Mouse (Mus musculus) 3134 (cell line): ENCODE measurements around the gene Zfp384.

ENCODE experiments used
- DNase-seq: peaks from one replicate; pipeline ENCODE4 v3.0.0-alpha.2; 2011; ENCODE audit warnings: low spot score; ENCODE audit not compliant: insufficient read length; ENCODE audit errors: extremely low read depth

The Zfp384 gene

GRCm38 (mm10) chr6:125009129-125009180, at the start of gene Zfp384:
Gene Zfp384, plus strand, starts transcription at chr6:125009145.
- no peak for DNase-seq

GRCm38 (mm10) chr6:124959960-124960359, 49.0 kb upstream of the Zfp384 start:
- no peak for DNase-seq

DNA sequence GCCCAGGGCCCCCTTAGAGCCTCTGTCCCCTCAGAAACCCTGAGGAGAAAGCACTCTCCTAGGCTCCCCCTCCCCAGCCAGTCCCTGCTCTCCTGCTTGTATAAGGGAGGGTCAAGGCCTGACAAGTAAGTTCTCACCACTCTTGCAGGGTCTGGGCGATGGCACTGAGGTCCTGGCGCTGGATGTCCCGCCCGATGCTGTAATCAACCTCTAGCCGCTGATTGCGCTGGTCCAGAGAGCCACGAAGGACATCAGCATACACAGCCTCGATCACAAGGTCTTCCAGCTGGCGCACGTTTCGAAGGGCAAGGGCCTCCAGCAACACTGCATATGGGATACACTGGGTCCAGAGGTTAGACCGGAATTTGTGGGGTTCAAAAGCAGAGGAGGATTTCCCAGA, 47.9 kb upstream of the Zfp384 start:
- DNase-seq: no peak

GRCm38 (mm10) chr6:124964638-124965037, 44.3 kb upstream of the Zfp384 start:
- DNase-seq: no peak

GRCm38 (mm10) chr6:124965088-124965719, 43.7 kb upstream of the Zfp384 start, which contains the start of gene Cops7a:
Gene Cops7a, minus strand, starts transcription at chr6:124965538.
- DNase-seq: peak; percentile 95

- DNase-seq: no peak
Observed at GRCm38 (mm10) chr6:124965747-124966146, 43.2 kb upstream of the Zfp384 start.

GRCm38 (mm10) chr6:124966466-124967118, 42.4 kb upstream of the Zfp384 start:
- DNase-seq: peak; percentile 27

GRCm38 (mm10) chr6:124967766-124968165, 41.2 kb upstream of the Zfp384 start:
- peak; percentile 33 for DNase-seq

- DNase-seq: no peak
Observed at GRCm38 (mm10) chr6:124992241-124992640, 16.7 kb upstream of the Zfp384 start.

DNA sequence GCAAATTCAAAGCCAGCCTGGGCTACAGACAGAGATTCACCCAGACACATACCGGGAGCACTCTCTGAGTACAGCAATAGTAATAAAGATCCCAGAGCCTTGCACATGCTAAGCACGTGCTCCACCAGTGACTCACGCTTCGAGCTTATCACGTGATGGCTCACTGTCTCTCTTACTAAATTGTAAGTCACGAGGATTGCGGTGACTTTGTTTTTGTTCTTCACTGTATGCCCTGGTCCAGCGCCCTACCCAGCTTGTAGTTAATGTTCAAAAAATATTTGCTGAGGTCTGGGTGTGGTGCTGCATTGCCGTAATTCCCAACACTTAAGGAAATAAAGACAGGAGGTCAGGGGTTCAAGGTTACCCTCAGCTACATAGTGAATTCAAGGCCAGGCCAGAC, 15.6 kb upstream of the Zfp384 start:
- peak; percentile 67 for DNase-seq

DNA sequence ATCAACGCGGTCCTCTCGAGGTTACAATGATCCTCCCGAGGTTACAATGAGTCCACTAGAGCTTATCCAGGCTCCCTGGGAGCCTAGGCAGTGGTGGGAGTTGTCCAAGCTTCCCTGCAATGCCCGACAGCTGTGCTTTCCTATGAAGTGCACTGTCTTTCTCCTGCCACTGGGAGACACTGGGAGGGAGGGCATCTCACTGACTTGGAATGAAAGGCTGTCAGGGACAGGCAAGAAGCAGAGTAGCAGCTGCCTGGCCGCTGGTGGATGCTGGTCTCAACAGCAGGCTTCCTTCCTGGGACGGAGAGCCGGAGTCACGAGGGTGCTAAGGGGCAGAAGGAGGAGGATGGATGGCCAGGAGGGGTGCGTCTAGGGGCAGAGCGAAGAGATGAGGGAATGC, 15.1 kb upstream of the Zfp384 start:
- DNase-seq: no peak

GRCm38 (mm10) chr6:124995246-124995645, 13.7 kb upstream of the Zfp384 start:
- DNase-seq: no peak

DNA sequence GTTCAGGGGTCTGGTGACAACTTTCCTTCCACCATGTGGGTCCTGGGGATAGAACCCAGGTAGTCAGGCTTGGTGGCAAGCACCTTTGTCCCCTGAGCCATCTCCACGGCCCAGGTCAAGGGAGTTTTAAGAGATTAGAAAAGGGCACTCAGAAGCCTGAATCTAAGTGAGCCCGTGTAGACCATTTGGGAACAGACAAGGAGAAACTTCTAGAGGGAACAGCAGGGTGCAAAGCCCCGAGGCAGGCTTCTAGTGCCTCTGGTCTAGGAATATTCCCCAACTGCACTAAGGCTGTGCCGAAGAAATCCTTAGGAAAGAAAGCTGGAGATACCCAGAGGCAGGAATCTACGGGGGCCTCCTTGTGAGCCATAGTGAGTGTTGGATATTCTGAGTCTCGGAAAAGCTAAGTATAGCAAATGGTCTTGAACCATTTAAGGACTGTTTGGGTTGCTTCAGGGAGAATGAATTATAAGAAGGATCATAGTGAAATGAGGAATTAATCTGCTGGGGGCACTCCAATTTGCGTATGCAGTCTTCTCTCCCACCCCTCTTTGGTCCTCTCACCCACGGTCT, 13.0 kb upstream of the Zfp384 start:
- no peak for DNase-seq

DNA sequence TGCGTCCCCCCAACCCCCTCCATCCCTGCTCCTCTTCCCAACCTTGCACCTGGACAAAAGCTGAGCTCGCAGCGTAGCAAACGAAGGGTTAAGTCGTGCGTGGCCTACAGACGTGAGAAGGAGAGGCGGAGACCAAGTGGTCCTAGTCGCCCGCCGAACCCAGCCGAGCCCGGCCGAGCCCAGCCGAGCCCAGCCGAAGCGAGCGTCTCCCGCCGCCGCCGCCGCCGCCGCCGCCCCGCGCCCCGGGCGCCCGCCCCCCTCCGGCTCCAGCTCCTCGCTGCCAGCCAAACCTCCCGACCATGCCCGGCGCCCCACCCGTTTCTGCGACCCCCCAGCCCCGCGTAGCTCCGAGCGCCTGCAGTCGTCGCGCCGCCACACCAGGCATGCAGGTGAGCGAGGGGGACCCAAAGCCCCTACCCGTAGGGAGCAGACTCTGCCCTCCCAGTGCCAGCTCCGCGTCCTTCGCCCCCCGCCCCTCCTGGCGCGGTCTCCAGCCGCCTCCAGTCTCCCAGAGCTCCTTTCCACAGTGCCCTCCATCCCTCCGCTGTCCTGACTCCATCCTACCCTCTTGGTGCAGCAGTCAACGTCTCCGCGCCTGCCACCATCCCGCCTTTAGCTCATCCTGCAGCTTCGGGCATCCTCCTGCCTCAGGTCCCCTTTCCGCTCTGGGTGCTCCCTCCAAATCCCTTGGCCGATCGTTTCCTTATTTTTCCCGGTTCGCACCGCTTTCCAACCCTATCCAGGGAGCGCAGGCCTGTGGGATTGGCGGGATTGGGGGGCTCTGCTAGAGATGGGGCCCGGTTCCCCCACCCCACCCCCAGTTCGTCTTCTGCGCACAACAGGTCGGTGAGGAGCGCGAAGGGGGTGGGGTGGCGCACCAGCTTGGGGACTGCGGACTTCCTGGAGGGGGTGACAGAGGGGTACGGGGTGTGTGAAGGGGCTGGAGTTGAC, 12.1 kb upstream of the Zfp384 start, which contains the start of gene Pianp:
Pianp (plus strand) TSS at position 144 of the 951 bp plus-strand sequence.
- no peak for DNase-seq

- DNase-seq: no peak
Observed at GRCm38 (mm10) chr6:124998066-124998465, 10.9 kb upstream of the Zfp384 start.

GRCm38 (mm10) chr6:124999091-124999490, 9.9 kb upstream of the Zfp384 start:
- no peak for DNase-seq

GRCm38 (mm10) chr6:124999546-124999945, 9.4 kb upstream of the Zfp384 start:
- no peak for DNase-seq

DNA sequence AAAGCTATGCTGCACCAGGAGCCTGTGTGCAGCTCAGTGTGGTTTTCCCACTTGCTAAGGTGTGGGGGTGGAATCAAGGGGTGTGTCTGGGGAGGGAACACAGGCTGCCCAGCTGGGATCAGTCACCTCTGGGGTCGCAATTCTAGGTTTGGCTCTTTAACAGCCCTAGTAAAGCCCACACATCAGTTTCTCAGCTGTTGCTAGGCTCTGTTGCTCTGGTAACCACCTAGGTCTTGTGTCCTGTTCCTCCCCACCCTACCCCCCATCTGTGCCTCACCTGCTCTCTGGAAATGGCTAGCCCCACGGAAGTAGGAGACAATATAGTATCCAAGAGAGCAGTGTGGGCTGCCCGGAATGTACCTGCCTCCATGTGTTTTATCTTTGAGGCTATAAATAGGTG, 5.2 kb upstream of the Zfp384 start:
- no peak for DNase-seq

GRCm38 (mm10) chr6:125005086-125005485, 3.9 kb upstream of the Zfp384 start:
- DNase-seq: no peak

DNA sequence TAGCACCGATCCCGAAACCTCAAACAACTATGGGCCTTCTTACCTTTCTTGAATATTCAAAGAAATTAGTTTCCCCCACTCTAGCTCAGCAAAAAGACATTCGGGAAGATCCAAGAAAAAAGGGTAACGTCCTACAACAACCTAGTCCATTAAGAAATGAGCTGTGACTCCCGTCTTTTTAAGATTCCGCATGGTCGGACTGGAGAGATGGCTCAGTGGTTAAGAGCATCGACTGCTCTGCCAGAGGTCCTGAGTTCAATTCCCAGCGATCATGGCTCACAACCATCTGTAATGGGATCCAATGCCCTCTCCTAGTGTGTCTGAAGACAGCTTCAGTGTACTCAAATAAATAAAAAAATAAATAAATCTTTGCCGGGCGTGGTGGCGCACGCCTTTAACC, 885 bp upstream of the Zfp384 start:
- no peak for DNase-seq

DNA sequence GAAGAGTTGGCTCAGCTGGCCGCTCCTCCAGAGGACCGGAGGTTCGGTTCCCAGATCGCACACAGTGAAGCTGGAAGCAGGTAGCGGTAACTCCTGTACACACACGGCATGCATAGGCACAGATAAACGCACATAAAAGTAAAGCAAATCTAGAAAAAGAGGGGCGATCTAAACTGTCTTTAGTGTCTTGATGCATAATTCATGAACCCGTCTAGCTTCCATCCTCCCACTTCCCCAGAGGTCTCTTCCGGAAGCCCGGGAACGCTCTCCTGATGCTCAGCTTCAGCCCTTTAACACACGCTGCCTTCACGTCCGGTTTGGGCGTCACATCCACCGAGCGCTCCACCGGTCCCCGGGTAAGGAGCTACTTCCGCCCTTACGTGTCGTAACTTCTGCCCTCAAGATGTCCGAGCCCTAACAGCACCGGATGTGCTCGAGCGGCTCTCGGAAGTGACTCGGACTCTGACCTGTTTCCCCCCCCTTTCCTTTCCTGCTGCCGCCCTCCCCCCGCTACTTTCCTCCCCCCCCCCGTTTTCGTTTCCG, 288 bp upstream of the Zfp384 start:
- DNase-seq: peak; percentile 95
